Mouse (Mus musculus): ENCODE data around the gene Ctsl. TPM values are rescaled to one million over a fixed set of nuclear protein-coding genes. Genes with fewer than 3 reads are reported as not detected.

Ctsl gene
- polyA plus RNA-seq, 1 experiment from 2014 or later, result 213 TPM

DNA sequence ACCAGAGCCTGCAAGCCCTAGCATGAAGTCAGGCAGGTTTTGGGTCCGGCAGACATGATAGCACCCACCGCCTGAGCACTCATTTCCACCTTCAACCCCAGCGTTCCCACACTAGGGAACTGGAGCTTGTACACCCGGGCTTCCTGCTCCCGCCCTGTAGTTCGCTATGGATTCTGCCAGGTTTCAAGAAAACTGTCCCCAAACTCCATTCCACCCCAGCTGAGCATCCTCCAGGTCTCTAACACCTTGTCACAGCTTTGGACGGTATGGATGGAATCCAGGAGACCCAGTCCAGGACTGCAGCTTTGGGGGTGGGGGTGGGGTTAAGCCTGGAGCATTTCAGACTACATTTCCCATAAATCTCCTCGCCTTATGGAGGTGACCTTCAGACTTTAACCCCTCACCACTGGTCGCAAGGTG, 26.6 kb downstream of the Ctsl start:
- Histone ChIP-seq H3K9me3 (ENCODE audit: control insufficient read depth, low read length) (no peaks in the 10 kb centered on the region), H3K9ac (ENCODE audit: low read depth, low read length) (peak overlapping the region; percentile 65), H3K4me3 (ENCODE audit: low read depth, low read length) (peak overlapping the region; percentile 46), H3K4me2 (ENCODE audit: low read depth, low read length) (peak overlapping the region; percentile 77), H3K27me3 (replicated peaks; ENCODE audit: control insufficient read depth, insufficient read depth, low read length) (no peaks in the 10 kb centered on the region), H3K27ac (replicated peaks; ENCODE audit: low read depth, low read length) (no peak overlapping the region), H3K36me3 (ENCODE audit: control insufficient read depth, insufficient read depth, low read length) (no peaks in the 10 kb centered on the region), H3K4me1 (ENCODE audit: control insufficient read depth, insufficient read depth, low read length) (no peaks in the 10 kb centered on the region)
- 3% methylated on average over 9 of the region's 9 CpGs for WGBS
- DNase-seq (ENCODE audit: low spot score), result peak; percentile 1
- peak; percentile 60 for ATAC-seq (ENCODE audit: low read depth)

DNA sequence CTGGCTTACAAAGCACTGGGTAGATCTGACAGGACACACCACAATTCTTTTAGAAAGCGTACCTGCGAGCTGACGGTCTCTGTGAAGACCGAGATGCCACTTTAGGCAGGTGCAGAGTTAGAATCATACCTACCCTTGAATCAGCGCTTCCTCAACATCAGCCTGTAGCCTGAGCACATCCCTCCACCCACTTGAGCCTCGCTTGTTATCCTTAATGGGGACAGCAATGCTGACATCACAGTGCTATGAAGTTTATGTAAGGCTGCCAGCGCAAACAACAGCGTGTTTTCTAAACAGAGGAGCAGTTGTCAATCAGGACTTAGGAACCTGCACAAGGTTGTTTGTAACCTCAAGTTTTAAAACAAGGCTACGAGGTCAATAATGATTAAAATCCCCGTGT, 27.1 kb downstream of the Ctsl start:
- peak overlapping the region; percentile 46 for H3K4me3 ChIP-seq (ENCODE audit: low read depth, low read length)
- peak overlapping the region; percentile 77 for H3K4me2 ChIP-seq (ENCODE audit: low read depth, low read length)
- DNase-seq (ENCODE audit: low spot score), result peak; percentile 9
- H3K27ac ChIP-seq (replicated peaks; ENCODE audit: low read depth, low read length), result no peak overlapping the region
- WGBS, result 21% methylated on average over 10 of the region's 10 CpGs
- peak overlapping the region; percentile 65 for H3K9ac ChIP-seq (ENCODE audit: low read depth, low read length)
- H3K36me3 ChIP-seq (ENCODE audit: control insufficient read depth, insufficient read depth, low read length), result no peaks in the 10 kb centered on the region
- no peaks in the 10 kb centered on the region for H3K27me3 ChIP-seq (replicated peaks; ENCODE audit: control insufficient read depth, insufficient read depth, low read length)
- no peaks in the 10 kb centered on the region for H3K9me3 ChIP-seq (ENCODE audit: control insufficient read depth, low read length)
- ATAC-seq (ENCODE audit: low read depth), result peak; percentile 47; the same call in 1 of the 2 replicates
- H3K4me1 ChIP-seq (ENCODE audit: control insufficient read depth, insufficient read depth, low read length), result no peaks in the 10 kb centered on the region

DNA sequence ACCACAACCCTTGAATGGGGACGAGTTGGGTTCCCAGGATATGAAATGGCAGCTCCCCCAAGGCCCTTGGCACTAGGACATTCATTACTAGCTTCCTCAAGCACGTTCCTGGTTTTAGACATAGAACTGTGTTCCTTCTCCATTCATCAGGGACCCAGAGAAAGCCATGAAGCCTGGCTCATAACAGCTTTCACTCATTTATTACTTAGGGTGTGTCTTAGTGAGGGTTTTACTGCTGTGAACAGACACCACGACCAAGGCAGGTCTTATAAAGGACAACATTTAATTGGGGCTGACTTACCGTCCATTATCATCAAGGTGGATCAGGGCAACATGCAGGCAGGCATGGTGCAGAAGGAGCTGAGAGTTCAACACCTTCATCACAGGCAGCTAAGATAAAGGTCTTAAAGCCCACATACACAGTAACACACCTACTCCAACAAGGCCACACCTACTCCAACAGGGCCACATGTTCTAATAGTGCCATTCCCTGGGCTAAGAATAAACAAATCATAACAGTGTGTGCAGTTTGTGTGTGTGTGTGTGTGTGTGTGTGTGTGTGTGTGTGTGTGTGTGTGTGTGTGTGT, 35.1 kb downstream of the Ctsl start:
- Histone ChIP-seq H3K4me1 (ENCODE audit: control insufficient read depth, insufficient read depth, low read length) (no peaks in the 10 kb centered on the region), H3K4me2 (ENCODE audit: low read depth, low read length) (no peak overlapping the region), H3K4me3 (ENCODE audit: low read depth, low read length) (no peak overlapping the region), H3K9me3 (ENCODE audit: control insufficient read depth, low read length) (no peaks in the 10 kb centered on the region), H3K27ac (replicated peaks; ENCODE audit: low read depth, low read length) (no peak overlapping the region), H3K27me3 (replicated peaks; ENCODE audit: control insufficient read depth, insufficient read depth, low read length) (no peaks in the 10 kb centered on the region), H3K9ac (ENCODE audit: low read depth, low read length) (no peak overlapping the region), H3K36me3 (ENCODE audit: control insufficient read depth, insufficient read depth, low read length) (no peaks in the 10 kb centered on the region)
- 66% methylated on average over 4 of the region's 4 CpGs for WGBS
- no peak for DNase-seq (ENCODE audit: low spot score)
- ATAC-seq (ENCODE audit: low read depth), result no peak

DNA sequence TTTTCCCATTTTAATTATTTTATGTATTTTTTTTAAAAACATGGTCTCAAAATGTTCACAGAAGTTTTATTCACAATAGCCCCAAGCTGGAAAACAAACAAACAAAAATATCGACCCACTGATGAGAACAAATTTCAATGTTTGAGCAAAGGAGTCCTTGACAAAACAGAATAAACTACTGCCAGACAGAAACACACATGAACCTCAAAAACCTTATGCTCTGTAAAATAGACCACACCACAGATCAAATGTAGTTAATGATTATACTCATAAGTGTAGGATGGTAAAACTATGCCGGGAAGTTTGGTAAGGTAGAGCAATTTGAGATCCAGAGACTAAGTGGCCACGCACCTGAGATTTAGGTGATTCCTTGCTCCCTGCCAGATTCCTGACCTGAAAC, 37.6 kb downstream of the Ctsl start:
- 84% methylated on average over 3 of the region's 3 CpGs for WGBS
- ATAC-seq (ENCODE audit: low read depth), result no peak

DNA sequence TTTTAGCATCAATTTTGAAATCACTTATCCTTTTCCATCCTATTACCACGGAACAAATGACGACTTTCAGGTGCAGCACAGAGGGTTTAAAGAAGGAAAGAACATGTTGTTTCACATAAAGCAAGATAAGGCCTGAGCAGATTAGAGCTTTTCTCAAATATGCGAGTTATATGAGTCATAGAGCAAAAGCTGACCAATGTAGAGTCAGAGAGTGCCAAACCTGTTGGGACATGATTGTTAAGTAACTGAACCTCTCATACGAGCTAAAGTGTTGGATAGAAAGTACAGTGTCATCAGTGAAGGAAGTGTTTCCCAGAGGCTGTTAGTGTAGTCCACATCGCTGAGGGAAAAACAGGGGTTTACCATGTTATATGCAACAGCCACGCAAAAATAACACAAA, 38.4 kb downstream of the Ctsl start:
- Histone ChIP-seq H3K9ac (ENCODE audit: low read depth, low read length) (no peak overlapping the region), H3K4me2 (ENCODE audit: low read depth, low read length) (no peak overlapping the region), H3K9me3 (ENCODE audit: control insufficient read depth, low read length) (no peaks in the 10 kb centered on the region), H3K36me3 (ENCODE audit: control insufficient read depth, insufficient read depth, low read length) (no peaks in the 10 kb centered on the region), H3K4me3 (ENCODE audit: low read depth, low read length) (no peak overlapping the region), H3K27me3 (replicated peaks; ENCODE audit: control insufficient read depth, insufficient read depth, low read length) (no peaks in the 10 kb centered on the region), H3K4me1 (ENCODE audit: control insufficient read depth, insufficient read depth, low read length) (no peaks in the 10 kb centered on the region), H3K27ac (replicated peaks; ENCODE audit: low read depth, low read length) (no peak overlapping the region)
- 73% methylated on average over 6 of the region's 6 CpGs for WGBS
- no peak for ATAC-seq (ENCODE audit: low read depth)
- DNase-seq (ENCODE audit: low spot score), result no peak

More for the DNA sequence above, 37.6 kb downstream of the Ctsl start:
- H3K4me1 ChIP-seq (ENCODE audit: control insufficient read depth, insufficient read depth, low read length), result no peaks in the 10 kb centered on the region
- H3K27me3 ChIP-seq (replicated peaks; ENCODE audit: control insufficient read depth, insufficient read depth, low read length), result no peaks in the 10 kb centered on the region
- no peak overlapping the region for H3K4me3 ChIP-seq (ENCODE audit: low read depth, low read length)
- H3K9me3 ChIP-seq (ENCODE audit: control insufficient read depth, low read length), result no peaks in the 10 kb centered on the region
- H3K36me3 ChIP-seq (ENCODE audit: control insufficient read depth, insufficient read depth, low read length), result no peaks in the 10 kb centered on the region
- no peak for DNase-seq (ENCODE audit: low spot score)
- no peak overlapping the region for H3K9ac ChIP-seq (ENCODE audit: low read depth, low read length)
- H3K27ac ChIP-seq (replicated peaks; ENCODE audit: low read depth, low read length), result no peak overlapping the region
- H3K4me2 ChIP-seq (ENCODE audit: low read depth, low read length), result no peak overlapping the region

DNA sequence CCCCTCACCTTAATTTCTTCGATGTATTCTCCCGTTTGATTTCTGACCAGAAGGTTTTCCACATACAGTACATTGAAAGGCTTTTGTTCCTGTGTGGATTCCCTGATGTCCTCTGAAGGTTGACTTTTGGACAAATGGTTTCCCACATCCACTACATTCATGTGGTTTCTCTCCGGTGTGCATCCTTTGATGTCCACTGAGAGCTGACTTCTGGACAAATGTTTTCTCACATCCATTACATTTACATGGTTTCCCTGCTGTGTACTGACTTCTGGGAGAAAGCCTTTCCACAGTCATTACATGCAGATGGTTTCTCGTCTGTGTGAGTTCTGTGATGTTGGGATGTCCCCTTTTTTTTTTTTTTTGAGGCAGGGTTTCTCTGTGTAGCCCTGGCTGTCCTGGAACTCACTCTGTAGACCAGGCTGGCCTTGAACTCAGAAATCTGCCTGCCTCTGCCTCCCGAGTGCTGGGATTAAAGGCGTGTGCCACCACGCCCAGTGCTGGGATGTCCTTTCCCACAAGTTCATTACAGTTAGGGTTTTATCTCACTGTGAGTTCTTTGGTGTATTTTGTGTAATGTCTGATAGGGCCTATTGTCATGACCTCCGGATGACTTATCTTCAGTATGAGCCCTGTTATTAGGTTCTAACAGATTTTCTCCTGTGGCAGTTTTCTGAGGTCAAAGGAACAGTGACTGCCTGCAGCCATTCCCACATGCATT, 48.0 kb downstream of the Ctsl start:
- Histone ChIP-seq H3K27me3 (replicated peaks; ENCODE audit: control insufficient read depth, insufficient read depth, low read length) (no peaks in the 10 kb centered on the region), H3K9me3 (ENCODE audit: control insufficient read depth, low read length) (no peaks in the 10 kb centered on the region), H3K4me2 (ENCODE audit: low read depth, low read length) (no peak overlapping the region), H3K27ac (replicated peaks; ENCODE audit: low read depth, low read length) (no peak overlapping the region), H3K4me1 (ENCODE audit: control insufficient read depth, insufficient read depth, low read length) (no peaks in the 10 kb centered on the region), H3K4me3 (ENCODE audit: low read depth, low read length) (no peak overlapping the region), H3K36me3 (ENCODE audit: control insufficient read depth, insufficient read depth, low read length) (no peaks in the 10 kb centered on the region), H3K9ac (ENCODE audit: low read depth, low read length) (no peak overlapping the region)
- no peak for DNase-seq (ENCODE audit: low spot score)
- WGBS, result 79% methylated on average over 8 of the region's 8 CpGs
- ATAC-seq (ENCODE audit: low read depth), result no peak

DNA sequence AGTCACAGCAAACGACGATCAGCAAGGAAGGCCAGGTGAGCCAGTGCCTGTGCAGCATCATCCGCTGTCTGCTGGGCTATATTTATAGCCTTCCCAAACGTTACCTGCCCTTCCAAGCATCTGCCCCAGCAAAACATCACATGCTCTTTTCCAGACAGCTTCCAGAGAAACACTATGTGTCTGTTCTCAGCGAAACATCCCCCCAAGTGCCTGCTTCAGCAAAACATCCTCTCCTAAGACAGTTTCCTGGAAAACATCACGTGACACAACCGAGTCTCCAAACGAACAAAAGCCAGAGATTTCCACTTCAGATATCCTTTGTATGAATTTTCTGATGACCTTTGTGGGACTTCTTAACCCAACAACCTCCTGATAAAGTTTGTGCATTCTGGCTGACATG, 50.4 kb downstream of the Ctsl start:
- Histone ChIP-seq H3K4me1 (ENCODE audit: control insufficient read depth, insufficient read depth, low read length) (no peaks in the 10 kb centered on the region), H3K27me3 (replicated peaks; ENCODE audit: control insufficient read depth, insufficient read depth, low read length) (no peaks in the 10 kb centered on the region), H3K36me3 (ENCODE audit: control insufficient read depth, insufficient read depth, low read length) (no peaks in the 10 kb centered on the region), H3K4me2 (ENCODE audit: low read depth, low read length) (no peak overlapping the region), H3K9ac (ENCODE audit: low read depth, low read length) (no peak overlapping the region), H3K27ac (replicated peaks; ENCODE audit: low read depth, low read length) (no peak overlapping the region), H3K9me3 (ENCODE audit: control insufficient read depth, low read length) (no peaks in the 10 kb centered on the region), H3K4me3 (ENCODE audit: low read depth, low read length) (no peak overlapping the region)
- DNase-seq (ENCODE audit: low spot score), result no peak
- ATAC-seq (ENCODE audit: low read depth), result no peak
- 76% methylated on average over 8 of the region's 8 CpGs for WGBS

DNA sequence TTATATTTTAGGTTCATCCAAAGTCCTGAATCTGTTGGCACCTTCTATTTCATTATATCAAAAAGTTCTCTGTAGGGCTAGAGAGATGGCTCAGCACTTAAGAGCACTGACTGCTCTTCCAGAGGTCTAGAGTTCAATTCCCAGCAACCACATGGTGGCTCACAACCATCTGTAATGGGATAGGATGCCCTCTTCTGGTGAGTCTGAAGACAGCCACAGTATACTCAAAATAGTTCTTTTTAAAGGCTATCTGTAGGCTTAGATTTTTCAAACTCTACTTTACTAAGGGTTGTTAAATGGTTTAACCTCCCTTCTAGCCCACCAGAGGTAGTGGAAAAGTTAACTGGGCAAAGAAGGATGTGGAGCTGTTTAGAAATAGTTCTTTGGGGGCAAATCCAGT, 50.9 kb downstream of the Ctsl start:
- no peak overlapping the region for H3K4me2 ChIP-seq (ENCODE audit: low read depth, low read length)
- H3K4me1 ChIP-seq (ENCODE audit: control insufficient read depth, insufficient read depth, low read length), result no peaks in the 10 kb centered on the region
- H3K4me3 ChIP-seq (ENCODE audit: low read depth, low read length), result no peak overlapping the region
- H3K9me3 ChIP-seq (ENCODE audit: control insufficient read depth, low read length), result no peaks in the 10 kb centered on the region
- DNase-seq (ENCODE audit: low spot score), result no peak
- H3K9ac ChIP-seq (ENCODE audit: low read depth, low read length), result no peak overlapping the region
- no peaks in the 10 kb centered on the region for H3K36me3 ChIP-seq (ENCODE audit: control insufficient read depth, insufficient read depth, low read length)
- no peaks in the 10 kb centered on the region for H3K27me3 ChIP-seq (replicated peaks; ENCODE audit: control insufficient read depth, insufficient read depth, low read length)
- no peak overlapping the region for H3K27ac ChIP-seq (replicated peaks; ENCODE audit: low read depth, low read length)
- no peak for ATAC-seq (ENCODE audit: low read depth)

DNA sequence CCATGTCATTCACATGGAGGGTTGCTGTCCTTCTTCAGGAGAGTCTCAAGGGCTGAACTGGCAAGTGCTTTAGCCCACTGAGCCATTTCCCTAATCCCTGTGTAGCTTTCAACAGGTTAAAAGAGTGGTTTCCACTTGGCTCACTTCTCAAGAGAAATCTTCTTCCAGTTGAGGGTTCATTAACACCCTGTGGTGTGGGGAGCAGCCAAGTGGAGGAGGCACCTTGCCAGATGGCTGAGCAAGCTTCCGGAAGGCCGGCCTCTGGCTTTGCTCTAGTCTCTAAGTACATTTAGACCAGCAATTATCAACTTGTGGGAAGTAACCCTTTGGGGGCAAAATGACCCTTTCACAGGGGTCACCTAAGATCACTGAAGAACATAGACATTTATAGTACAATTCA, 52.3 kb downstream of the Ctsl start:
- no peak for ATAC-seq (ENCODE audit: low read depth)
- no peak overlapping the region for H3K4me3 ChIP-seq (ENCODE audit: low read depth, low read length)
- no peaks in the 10 kb centered on the region for H3K9me3 ChIP-seq (ENCODE audit: control insufficient read depth, low read length)
- 85% methylated on average over 2 of the region's 2 CpGs for WGBS
- no peak for DNase-seq (ENCODE audit: low spot score)
- H3K27me3 ChIP-seq (replicated peaks; ENCODE audit: control insufficient read depth, insufficient read depth, low read length), result no peaks in the 10 kb centered on the region
- no peaks in the 10 kb centered on the region for H3K4me1 ChIP-seq (ENCODE audit: control insufficient read depth, insufficient read depth, low read length)
- no peak overlapping the region for H3K27ac ChIP-seq (replicated peaks; ENCODE audit: low read depth, low read length)
- no peak overlapping the region for H3K9ac ChIP-seq (ENCODE audit: low read depth, low read length)
- H3K36me3 ChIP-seq (ENCODE audit: control insufficient read depth, insufficient read depth, low read length), result no peaks in the 10 kb centered on the region
- H3K4me2 ChIP-seq (ENCODE audit: low read depth, low read length), result no peak overlapping the region

Measured in embryonic facial prominence, embryonic 14.5 days (tissue).